Mouse (Mus musculus): Measurements from ENCODE around the gene Tnni2. TPM values are rescaled to one million over a fixed set of nuclear protein-coding genes. Genes with fewer than 3 reads are reported as not detected.

The Tnni2 gene
- total RNA-seq, 2 experiments from 2014 or later, result 20.9 to 25.6 TPM

GRCm38 (mm10) chr7:142481186-142481567 is 39.6 kb downstream of the Tnni2 start:
- ATAC-seq (ENCODE audit: poor library complexity, severe bottlenecking), result no peak

- no peak for ATAC-seq (ENCODE audit: poor library complexity, severe bottlenecking)
Measured at GRCm38 (mm10) chr7:142481568-142482255, 40.1 kb downstream of the Tnni2 start.

GRCm38 (mm10) chr7:142482256-142482609 is 40.6 kb downstream of the Tnni2 start:
- ATAC-seq (ENCODE audit: poor library complexity, severe bottlenecking), result no peak

GRCm38 (mm10) chr7:142483136-142483535 is 41.5 kb downstream of the Tnni2 start:
- ATAC-seq (ENCODE audit: poor library complexity, severe bottlenecking), result no peak

DNA sequence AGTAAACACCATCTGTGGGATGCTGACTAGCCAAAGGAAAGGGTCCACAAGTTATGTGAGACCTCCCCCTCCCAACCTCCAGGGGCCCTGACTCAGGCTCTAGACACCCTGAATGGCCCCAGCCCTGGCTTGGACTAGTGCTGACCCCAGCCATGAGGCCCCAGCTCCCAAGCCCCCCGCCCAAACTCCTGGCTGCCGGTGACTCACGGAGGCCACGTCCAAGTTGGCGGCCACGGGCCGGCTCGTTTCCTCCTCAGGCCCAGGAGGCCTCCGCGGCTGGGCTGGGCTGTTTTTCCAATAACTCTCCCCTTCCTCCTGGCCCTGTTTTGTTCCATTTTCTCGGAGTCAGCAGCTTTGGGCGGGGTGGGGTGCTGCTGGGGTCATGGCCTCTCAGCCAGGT is 43.2 kb downstream of the Tnni2 start:
- ATAC-seq (ENCODE audit: poor library complexity, severe bottlenecking), result no peak

DNA sequence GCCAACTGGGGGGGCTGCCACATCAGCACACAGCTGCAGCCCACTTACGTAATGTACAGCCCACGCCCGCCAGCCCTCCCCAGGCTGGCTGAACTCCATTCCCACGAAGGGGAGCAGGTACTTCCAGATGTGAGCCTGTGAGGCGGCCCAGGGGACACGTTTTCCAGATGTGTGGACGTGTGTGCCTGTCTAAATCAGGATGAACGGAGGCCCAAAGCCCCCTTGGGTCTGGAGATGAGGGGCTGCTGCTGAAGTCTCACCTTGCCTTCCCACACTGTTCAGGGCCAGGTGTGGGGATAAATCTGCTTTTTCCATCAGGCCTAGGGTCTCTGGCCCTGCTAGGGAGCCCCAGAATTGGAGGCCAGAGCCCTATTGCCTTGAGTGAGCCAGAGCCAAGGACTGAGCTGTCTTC is 45.1 kb downstream of the Tnni2 start:
- ATAC-seq (ENCODE audit: poor library complexity, severe bottlenecking), result no peak

- no peak for ATAC-seq (ENCODE audit: poor library complexity, severe bottlenecking)
Measured at GRCm38 (mm10) chr7:142487341-142487859, 45.8 kb downstream of the Tnni2 start.

GRCm38 (mm10) chr7:142488053-142488452 is 46.4 kb downstream of the Tnni2 start:
- no peak for ATAC-seq (ENCODE audit: poor library complexity, severe bottlenecking)

DNA sequence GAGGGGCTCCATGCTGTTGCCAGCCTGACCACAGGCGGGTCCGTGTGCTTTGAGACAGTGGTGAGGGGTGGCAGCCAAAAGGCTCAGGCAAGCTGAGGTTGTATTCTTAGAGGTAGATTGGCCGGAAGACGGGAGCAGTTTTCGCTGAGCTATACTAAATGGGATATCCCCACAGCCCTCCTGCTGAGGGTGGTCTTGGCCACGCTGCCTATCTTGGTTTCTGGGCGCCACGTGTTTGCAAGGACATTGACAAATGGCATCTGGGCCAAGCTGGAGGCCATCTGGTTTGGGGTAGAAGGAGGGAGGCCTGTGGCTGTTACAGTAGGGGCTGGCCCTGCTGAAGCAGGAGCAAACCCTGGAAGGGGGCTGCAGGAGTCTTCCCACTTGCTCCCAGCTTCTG is 51.9 kb downstream of the Tnni2 start:
- ATAC-seq (ENCODE audit: poor library complexity, severe bottlenecking), result no peak

Other genes starting within 250 kb of the Tnni2 start
- not detected in 2 replicates for gene Krtap5-3, start 240.4 kb upstream of the Tnni2 start, total RNA-seq (2015)
- gene Krtap5-3, start 240.4 kb upstream of the Tnni2 start, total RNA-seq (2017), result not detected in 2 replicates
- not detected in 2 replicates for gene Gm7579, start 229.9 kb upstream of the Tnni2 start, total RNA-seq (2015)
- not detected in 2 replicates for gene Gm7579, start 229.9 kb upstream of the Tnni2 start, total RNA-seq (2017)
- gene Krtap5-5, start 211.8 kb upstream of the Tnni2 start, total RNA-seq (2015), result not detected in 2 replicates
- gene Krtap5-5, start 211.8 kb upstream of the Tnni2 start, total RNA-seq (2017), result not detected in 2 replicates
- gene Gm40460, start 200.7 kb upstream of the Tnni2 start, total RNA-seq (2015), result not detected in 2 replicates
- not detected in 2 replicates for gene Gm40460, start 200.7 kb upstream of the Tnni2 start, total RNA-seq (2017)
- not detected in 2 replicates for gene Gm2431, start 183.5 kb upstream of the Tnni2 start, total RNA-seq (2015)
- not detected in 2 replicates for gene Gm2431, start 183.5 kb upstream of the Tnni2 start, total RNA-seq (2017)
- not detected in 2 replicates for gene Gm4559, start 167.4 kb upstream of the Tnni2 start, total RNA-seq (2015)
- not detected in 2 replicates for gene Gm4559, start 167.4 kb upstream of the Tnni2 start, total RNA-seq (2017)
- not detected in 2 replicates for gene Krtap5-1, start 144.7 kb upstream of the Tnni2 start, total RNA-seq (2015)
- not detected in 2 replicates for gene Krtap5-1, start 144.7 kb upstream of the Tnni2 start, total RNA-seq (2017)
- not detected in 2 replicates for gene Krtap5-4, start 138.3 kb upstream of the Tnni2 start, total RNA-seq (2015)
- gene Krtap5-4, start 138.3 kb upstream of the Tnni2 start, total RNA-seq (2017), result not detected in 2 replicates
- 2.1 and 3.6 TPM in 2 replicates for gene Ifitm10, start 68.1 kb upstream of the Tnni2 start, total RNA-seq (2015)
- gene Ifitm10, start 68.1 kb upstream of the Tnni2 start, total RNA-seq (2017), result 0.48 and 1.4 TPM in 2 replicates
- gene Gm49369, start 59.1 kb upstream of the Tnni2 start, total RNA-seq (2015), result not detected in 2 replicates
- gene Gm49369, start 59.1 kb upstream of the Tnni2 start, total RNA-seq (2017), result 24.9 and 36.8 TPM in 2 replicates
- 193 and 197 TPM in 2 replicates for gene Ctsd, start 53.8 kb upstream of the Tnni2 start, total RNA-seq (2015)
- gene Ctsd, start 53.8 kb upstream of the Tnni2 start, total RNA-seq (2017), result 218 and 236 TPM in 2 replicates
- gene Syt8, start 7.0 kb upstream of the Tnni2 start, total RNA-seq (2015), result 0.39 TPM in 1 of 2 replicates, not detected in the other
- not detected in 2 replicates for gene Syt8, start 7.0 kb upstream of the Tnni2 start, total RNA-seq (2017)
- gene Lsp1, start 19.0 kb downstream of the Tnni2 start, total RNA-seq (2015), result 1,220 and 1,304 TPM in 2 replicates
- gene Lsp1, start 19.0 kb downstream of the Tnni2 start, total RNA-seq (2017), result 1,314 and 1,552 TPM in 2 replicates
- 1.4 and 1.5 TPM in 2 replicates for gene Tnnt3, start 57.0 kb downstream of the Tnni2 start, total RNA-seq (2015)
- 3.7 and 3.9 TPM in 2 replicates for gene Tnnt3, start 57.0 kb downstream of the Tnni2 start, total RNA-seq (2017)
- 3.8 and 12.3 TPM in 2 replicates for gene Mrpl23, start 90.9 kb downstream of the Tnni2 start, total RNA-seq (2015)
- gene Mrpl23, start 90.9 kb downstream of the Tnni2 start, total RNA-seq (2017), result 37.2 and 52.6 TPM in 2 replicates
- gene Igf2, start 225.0 kb downstream of the Tnni2 start, total RNA-seq (2015), result 0.05 TPM in 1 of 2 replicates, not detected in the other
- gene Igf2, start 225.0 kb downstream of the Tnni2 start, total RNA-seq (2017), result not detected in 2 replicates
- not detected in 2 replicates for gene Gm49394, start 228.1 kb downstream of the Tnni2 start, total RNA-seq (2015)
- gene Gm49394, start 228.1 kb downstream of the Tnni2 start, total RNA-seq (2017), result not detected in 2 replicates